Mouse (Mus musculus) frontal cortex, adult 2 months (tissue): Measurements from ENCODE around the gene Tiprl. TPM values are rescaled to one million over a fixed set of nuclear protein-coding genes. Genes with fewer than 3 reads are reported as not detected.

ENCODE experiments used
- DNase-seq, 2 experiments: peaks; one replicate each; pipeline ENCODE4 v3.0.0; 2022; ENCODE audit warnings: low spot score in 1 of 2; ENCODE audit errors: extremely low spot score in 1 of 2
- polyA plus RNA-seq: library from polyadenylated mRNA; depleted of rRNA; stranded (reverse); fragments of >200 nt; gene quantifications from 2 replicates; pipeline ENCODE4 v1.2.3, GENCODE M21; 2012; rRNA removed

Tiprl gene
- polyA plus RNA-seq, 1 experiment, result 56.3 TPM

DNA sequence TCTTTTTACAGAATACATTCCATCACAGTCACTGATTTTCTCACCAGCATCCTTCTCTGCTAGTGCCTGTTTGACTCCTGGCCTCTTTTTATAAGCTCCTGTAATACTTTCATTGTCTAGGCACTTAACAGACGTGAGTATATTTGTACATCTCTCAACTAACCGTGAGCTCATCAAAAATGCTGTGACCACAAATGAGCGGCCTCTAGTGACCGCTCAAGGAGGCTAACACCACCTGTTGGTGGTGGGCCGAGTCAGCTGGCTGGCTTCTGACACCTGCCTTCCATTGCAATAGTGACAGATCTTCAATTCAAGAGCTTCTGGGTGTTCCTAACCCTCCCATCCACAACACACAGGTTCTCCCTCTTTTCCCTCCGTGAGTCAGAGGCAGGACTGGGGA lies 53.4 kb downstream of the Tiprl start:
- DNase-seq, result no peak

DNA sequence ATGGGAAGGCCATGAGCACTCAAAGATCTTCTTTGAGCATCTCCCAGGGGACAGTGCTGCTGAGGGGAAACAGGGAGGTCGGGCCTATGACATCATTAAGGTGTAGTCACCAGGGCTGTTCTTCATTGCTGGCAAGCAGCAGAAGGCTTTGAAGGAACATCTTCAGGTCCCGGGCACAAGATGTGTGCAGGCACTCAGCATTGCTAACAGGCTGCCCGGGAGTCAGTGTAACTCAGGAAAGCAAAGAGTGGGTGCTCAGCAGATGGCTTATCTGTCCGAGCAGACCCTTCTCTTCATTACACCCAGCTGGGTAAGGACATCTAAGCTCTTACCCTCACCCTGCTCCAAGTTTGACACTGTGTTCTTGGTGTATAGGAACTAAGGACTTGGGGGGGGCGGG lies 57.5 kb downstream of the Tiprl start:
- DNase-seq, result no peak

DNA sequence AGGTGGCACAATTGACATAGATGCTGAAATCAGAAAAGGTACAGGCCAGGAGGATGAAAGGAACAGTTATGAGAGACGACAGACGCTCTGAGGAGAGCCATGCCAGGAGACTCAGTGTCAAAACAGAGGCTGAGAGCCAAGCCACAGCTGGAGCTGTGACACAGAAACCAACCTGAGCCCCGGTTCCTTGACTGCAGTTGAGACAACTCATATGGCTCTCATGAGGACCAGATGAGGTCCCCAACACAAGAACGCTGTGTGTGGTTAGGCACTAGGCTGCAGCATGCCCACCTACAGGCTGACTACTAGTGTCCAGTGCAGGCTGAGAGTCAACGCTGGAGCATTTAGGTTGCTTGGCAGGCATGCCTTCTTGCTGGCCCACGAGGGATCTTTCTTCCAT lies 58.7 kb downstream of the Tiprl start:
- no peak for DNase-seq

DNA sequence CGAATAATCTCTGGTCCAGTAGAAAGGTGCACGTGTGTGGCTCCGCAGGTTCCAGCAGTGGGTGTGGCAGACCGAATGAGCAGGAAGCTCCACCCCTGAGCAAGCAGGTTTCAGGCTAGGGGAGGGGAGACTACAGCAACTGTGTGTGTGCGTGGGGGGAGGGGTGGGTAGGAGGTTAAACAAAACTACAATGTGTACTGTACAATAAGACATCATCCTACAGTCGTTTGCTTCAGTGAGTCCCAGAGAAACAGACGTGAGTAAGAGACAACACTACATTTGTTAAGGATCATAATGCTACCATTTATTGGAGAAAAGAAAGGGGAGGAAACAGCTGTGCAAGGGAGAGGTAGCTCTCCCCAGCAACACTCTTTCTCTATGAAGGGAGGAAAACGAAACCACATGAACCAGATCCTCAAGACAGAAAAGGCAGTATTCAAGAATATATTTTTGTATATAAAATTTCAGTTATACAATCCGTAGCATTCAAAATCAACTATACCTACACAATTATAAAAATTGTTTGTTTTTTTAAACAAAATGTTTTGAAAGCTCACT lies 62.7 kb downstream of the Tiprl start:
- DNase-seq, result no peak

DNA sequence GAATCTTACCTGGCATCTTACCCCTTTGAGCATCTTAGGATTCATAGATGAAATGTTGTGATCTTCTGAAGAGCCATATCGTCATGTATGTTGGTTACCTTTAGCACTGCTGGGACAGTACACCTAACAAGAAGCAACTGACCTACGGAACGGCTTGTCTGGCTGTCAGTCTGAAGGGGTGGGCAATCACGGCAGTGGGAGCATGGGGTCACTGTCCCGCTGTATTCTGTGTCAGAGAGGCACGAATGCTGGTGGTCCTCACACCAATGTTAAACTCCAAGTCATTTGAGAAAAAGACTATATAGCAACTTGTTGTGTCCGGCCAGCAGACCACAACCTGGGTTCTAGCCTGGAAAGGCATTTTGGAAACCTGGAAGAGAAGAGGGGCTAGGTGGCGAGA lies 65.5 kb downstream of the Tiprl start:
- DNase-seq, result no peak

DNA sequence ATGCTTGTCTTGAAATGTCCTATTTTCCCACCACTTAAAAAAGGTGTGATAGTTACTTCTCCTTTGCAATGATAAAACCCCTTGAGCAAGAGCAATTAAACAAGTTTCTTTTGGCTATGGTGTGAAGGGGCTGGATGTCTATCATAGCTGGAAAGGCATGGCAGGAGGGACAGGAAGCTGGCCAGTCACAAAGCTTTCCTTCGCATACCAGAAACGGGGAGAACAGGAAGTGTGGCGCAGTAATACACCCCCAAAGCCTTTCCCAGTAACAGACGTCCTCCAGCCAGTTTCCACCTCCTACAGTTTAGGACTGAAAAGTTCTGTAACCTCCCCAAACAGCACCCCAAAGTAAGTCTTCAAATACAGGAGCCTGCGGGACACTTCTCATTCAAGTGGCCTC lies 66.6 kb downstream of the Tiprl start:
- no peak for DNase-seq

DNA sequence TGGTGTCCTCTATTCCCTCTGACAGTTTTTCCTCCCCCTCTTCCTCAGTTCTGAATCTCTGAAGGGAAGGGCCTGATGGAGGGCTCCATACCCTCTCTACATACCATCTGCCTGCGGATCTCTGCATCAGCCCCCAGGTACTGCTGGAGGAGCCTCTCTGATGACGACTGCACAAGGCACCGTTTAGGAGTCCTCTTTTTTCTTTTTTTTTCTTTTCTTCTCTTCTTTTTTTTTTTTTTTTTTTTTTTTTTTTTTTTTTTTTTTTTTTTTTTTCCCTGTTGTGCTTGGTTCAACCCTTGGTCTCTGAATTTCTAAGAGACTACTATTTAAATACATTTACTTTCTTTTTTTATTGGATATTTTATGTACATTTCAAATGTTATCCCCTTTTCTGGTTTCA lies 67.3 kb downstream of the Tiprl start:
- DNase-seq, result no peak

DNA sequence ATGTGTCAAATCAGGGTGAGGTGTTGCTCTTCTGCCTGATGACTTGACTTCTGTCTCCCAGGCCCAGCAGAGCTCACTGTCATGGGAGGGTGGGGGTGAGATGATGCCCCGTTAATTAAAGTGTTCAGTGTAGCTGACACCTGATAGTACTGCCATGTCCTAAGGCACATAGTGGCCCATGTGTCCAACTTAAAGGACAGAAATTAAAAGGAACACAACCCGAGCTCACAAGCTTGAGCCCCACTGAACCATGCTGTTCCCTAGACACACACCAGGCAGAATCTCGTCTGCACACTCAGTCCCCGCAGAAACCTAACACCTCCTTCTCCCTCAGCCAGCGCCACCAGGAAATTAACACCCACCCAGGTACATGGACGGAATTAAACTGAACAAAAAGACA lies 71.9 kb downstream of the Tiprl start:
- no peak for DNase-seq

Other genes starting within 250 kb of the Tiprl start
- not detected in 2 replicates for gene Tbx19, start 76.2 kb downstream of the Tiprl start, polyA plus RNA-seq
- gene Sft2d2, start 42.6 kb downstream of the Tiprl start, polyA plus RNA-seq, result 17.9 and 22.5 TPM in 2 replicates
- gene Gpr161, start 58.8 kb upstream of the Tiprl start, polyA plus RNA-seq, result 4.5 and 5.0 TPM in 2 replicates
- 53.4 and 63.8 TPM in 2 replicates for gene Dcaf6, start 223.5 kb upstream of the Tiprl start, polyA plus RNA-seq
- gene Mpc2, start 223.6 kb upstream of the Tiprl start, polyA plus RNA-seq, result 128 and 140 TPM in 2 replicates
- gene Adcy10, start 248.2 kb upstream of the Tiprl start, polyA plus RNA-seq, result 0.11 and 0.30 TPM in 2 replicates